Mouse (Mus musculus) forebrain, postnatal 0 days (tissue): ENCODE measurements at regions not wholly inside any gene's neighbourhood (a gene's known extent, or its start where the extent isn't known, plus 50 kb on each side); places are given as distances from the start of the nearest gene placed in this dataset.

ENCODE experiments used
- ATAC-seq: fragments of 200-750 bp; cut with Nextera tagmentation; 2 replicates; pipeline ENCODE4 v1.8.0; 2017; ENCODE audit warnings: mild to moderate bottlenecking, moderate library complexity
- DNase-seq: peaks from one replicate; pipeline ENCODE4 v3.0.0-alpha.2; 2015
- H3K27ac ChIP-seq: fragments of 300-500 bp; sonication (generic); 2 replicates; pipeline ENCODE4 v1.5.1; 2014; ENCODE audit warnings: low read depth, mild to moderate bottlenecking, antibody characterized with exemption, low read length, moderate library complexity, mixed read lengths
- H3K27me3 ChIP-seq: fragments of 300-500 bp; sonication (generic); 2 replicates; pipeline ENCODE4 v1.6.1; 2014; ENCODE audit warnings: mild to moderate bottlenecking, low read length, mixed read lengths; ENCODE audit not compliant: insufficient read depth
- H3K36me3 ChIP-seq: fragments of 300-500 bp; sonication (generic); 2 replicates; pipeline ENCODE4 v1.6.1; 2014; ENCODE audit warnings: mild to moderate bottlenecking, moderate library complexity; ENCODE audit not compliant: insufficient read depth
- H3K4me1 ChIP-seq: fragments of 300-500 bp; sonication (generic); 2 replicates; pipeline ENCODE4 v1.6.1; 2014; ENCODE audit warnings: antibody characterized with exemption; ENCODE audit not compliant: insufficient read depth
- H3K4me2 ChIP-seq: fragments of 300-500 bp; sonication (generic); 2 replicates; pipeline ENCODE4 v1.6.1; 2014; ENCODE audit warnings: low read depth, mild to moderate bottlenecking, moderate library complexity
- H3K4me3 ChIP-seq: fragments of 300-500 bp; sonication (generic); 2 replicates; pipeline ENCODE4 v1.5.1; 2014; ENCODE audit warnings: low read depth, low read length, mixed read lengths
- H3K9ac ChIP-seq: fragments of 300-500 bp; sonication (generic); 2 replicates; pipeline ENCODE4 v1.6.1; 2014; ENCODE audit warnings: mild to moderate bottlenecking
- H3K9me3 ChIP-seq: fragments of 300-500 bp; sonication (generic); 2 replicates; pipeline ENCODE4 v1.6.1; 2016; ENCODE audit warnings: low read length
- CTCF ChIP-seq: sonication (generic); IDR thresholded peaks from 2 replicates; pipeline ENCODE4 v1.5.1; 2016; ENCODE audit warnings: antibody characterized with exemption, control low read depth, low read depth
- WGBS: fragments of 180-500 bp; shearing (Covaris S2); extraction: QIAGEN DNeasy Blood & Tissue Kit; methylation state at CpG from one replicate; pipeline ENCODE4 v1.1.7; 2014; 5-methylcytosine and 5-hydroxymethylcytosine counted together

DNA sequence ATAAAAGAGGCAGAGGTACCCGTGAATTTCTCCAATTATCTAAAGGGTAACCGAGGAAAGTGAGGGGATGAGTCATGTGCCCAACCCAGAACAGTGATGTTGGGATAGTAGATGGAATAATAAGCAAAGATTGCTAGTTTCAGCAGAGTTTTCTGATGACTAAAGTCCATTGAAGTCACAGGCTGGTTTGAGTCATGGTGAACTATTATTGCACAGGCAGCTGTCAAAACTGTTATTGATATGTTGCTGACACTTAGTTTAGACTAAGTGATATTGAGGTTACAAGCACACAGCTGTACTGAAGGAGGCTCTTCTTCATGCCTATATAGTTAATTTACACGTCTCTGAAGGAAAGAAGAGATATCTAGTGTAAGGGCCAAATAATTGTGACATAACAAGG lies 200.4 kb downstream of the Alx1 start:
- Histone ChIP-seq H3K4me2 (no peak overlapping the region), H3K9ac (no peak overlapping the region), H3K4me3 (no peak overlapping the region), H3K36me3 (no peaks in the 10 kb centered on the region), H3K9me3 (no peaks in the 10 kb centered on the region), H3K27ac (no peak overlapping the region), H3K27me3 (no peaks in the 10 kb centered on the region), H3K4me1 (no peaks in the 10 kb centered on the region)
- DNase-seq = no peak
- TF ChIP-seq CTCF = no peak
- ATAC-seq = no peak
- 81% methylated on average over 3 of the region's 3 CpGs for WGBS

DNA sequence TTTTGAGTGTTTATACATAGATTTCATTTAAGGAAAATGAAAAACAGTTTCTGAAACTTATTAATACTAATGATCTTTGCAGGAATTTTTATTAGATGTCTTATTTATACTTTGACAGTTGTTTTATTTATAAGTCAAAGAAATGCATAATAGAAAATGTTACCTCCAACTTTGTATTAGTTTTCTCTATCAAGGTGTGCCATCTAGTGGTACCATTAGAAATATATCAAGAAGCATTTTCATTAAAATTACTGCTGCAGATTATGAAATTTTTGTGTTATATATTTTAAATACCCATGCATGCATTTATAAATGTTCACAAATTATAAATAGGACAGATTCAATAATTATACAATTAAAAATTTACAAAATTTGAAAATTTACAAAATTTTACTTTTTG lies 206.6 kb downstream of the Alx1 start:
- Histone ChIP-seq H3K27ac (no peak overlapping the region), H3K36me3 (no peaks in the 10 kb centered on the region), H3K4me1 (no peaks in the 10 kb centered on the region), H3K4me2 (no peak overlapping the region), H3K9ac (no peak overlapping the region), H3K27me3 (no peaks in the 10 kb centered on the region), H3K9me3 (no peaks in the 10 kb centered on the region), H3K4me3 (no peak overlapping the region)
- TF ChIP-seq CTCF = peak; percentile 37
- no peak for ATAC-seq
- peak; percentile 11 for DNase-seq

DNA sequence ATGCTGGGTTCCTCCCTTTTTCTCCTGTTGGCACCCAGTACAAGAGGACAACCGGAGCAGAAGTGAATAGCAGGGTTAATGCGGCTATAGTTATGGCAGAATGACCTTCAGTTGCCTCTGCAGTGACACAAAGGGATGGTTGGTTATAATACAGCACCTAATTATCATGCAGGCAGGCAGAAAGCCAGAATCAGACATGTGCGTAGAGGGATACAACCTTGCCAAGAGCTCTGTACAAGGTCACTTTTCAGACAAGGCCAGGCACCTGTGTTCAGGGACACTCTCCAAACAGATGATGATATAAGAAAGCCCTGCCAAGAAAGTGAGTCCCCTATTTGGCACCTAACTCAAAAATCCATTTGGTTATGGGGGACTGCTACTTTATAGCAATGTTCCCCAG lies 228.6 kb downstream of the Alx1 start:
- no peaks in the 10 kb centered on the region for H3K36me3 ChIP-seq
- ATAC-seq = no peak
- H3K4me2 ChIP-seq = no peak overlapping the region
- TF ChIP-seq CTCF = no peak
- no peak for DNase-seq
- no peaks in the 10 kb centered on the region for H3K9me3 ChIP-seq
- no peaks in the 10 kb centered on the region for H3K27me3 ChIP-seq
- H3K27ac ChIP-seq = no peak overlapping the region
- 63% methylated on average over 3 of the region's 3 CpGs for WGBS
- no peak overlapping the region for H3K4me3 ChIP-seq
- H3K9ac ChIP-seq = no peak overlapping the region
- H3K4me1 ChIP-seq = no peaks in the 10 kb centered on the region

DNA sequence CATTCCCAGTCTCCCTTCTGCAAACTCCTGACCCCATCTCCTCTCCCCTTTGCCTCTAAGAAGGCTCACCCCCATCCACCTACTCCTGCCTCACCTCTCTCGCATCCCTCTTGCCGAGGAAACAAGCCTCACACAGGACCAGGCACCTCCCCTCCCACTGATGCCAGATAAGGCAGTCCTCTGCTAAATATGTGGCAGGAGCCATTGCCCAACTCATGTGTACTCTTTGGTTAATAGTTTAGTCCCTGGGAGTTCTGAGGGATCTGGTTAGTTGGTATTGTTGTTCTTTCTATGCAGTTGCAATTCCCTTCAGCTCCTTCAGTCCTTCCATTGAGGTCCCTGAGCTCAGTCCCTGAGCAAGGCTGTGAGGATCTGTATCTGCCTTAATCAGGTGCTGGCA lies 250.8 kb downstream of the Alx1 start:
- Histone ChIP-seq H3K27ac (no peak overlapping the region), H3K9me3 (no peaks in the 10 kb centered on the region), H3K4me1 (no peaks in the 10 kb centered on the region), H3K9ac (no peak overlapping the region), H3K27me3 (no peaks in the 10 kb centered on the region), H3K4me2 (no peak overlapping the region), H3K4me3 (no peak overlapping the region), H3K36me3 (no peaks in the 10 kb centered on the region)
- ATAC-seq = no peak
- WGBS = 95% methylated on average over 2 of the region's 2 CpGs
- TF ChIP-seq CTCF = no peak
- no peak for DNase-seq

DNA sequence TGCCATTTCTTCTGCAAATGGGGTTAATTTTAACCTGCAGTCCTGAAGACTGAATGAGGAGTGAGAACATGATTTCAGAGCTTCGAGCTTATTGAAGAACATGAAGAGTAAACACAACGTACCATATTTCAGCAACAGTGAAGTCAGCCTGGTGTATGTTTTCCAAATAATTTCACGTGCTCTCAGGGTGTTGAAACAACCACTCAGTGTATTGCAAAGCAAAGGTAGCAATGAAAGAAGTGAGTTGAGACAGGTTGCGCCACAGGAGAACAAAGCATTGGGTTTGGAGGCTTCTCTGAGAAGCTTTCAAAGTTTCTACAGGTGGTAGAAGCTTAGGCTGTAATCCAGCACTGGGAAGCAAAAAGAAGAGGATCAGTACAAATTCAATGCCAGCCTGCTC lies 251.7 kb downstream of the Rassf9 start:
- no peak for TF ChIP-seq CTCF
- Histone ChIP-seq H3K9me3 (no peaks in the 10 kb centered on the region), H3K4me1 (no peaks in the 10 kb centered on the region), H3K4me3 (no peak overlapping the region), H3K27ac (no peak overlapping the region), H3K4me2 (no peak overlapping the region), H3K27me3 (no peaks in the 10 kb centered on the region), H3K9ac (no peak overlapping the region), H3K36me3 (no peaks in the 10 kb centered on the region)
- 78% methylated on average over 4 of the region's 4 CpGs for WGBS
- DNase-seq = no peak
- no peak for ATAC-seq

DNA sequence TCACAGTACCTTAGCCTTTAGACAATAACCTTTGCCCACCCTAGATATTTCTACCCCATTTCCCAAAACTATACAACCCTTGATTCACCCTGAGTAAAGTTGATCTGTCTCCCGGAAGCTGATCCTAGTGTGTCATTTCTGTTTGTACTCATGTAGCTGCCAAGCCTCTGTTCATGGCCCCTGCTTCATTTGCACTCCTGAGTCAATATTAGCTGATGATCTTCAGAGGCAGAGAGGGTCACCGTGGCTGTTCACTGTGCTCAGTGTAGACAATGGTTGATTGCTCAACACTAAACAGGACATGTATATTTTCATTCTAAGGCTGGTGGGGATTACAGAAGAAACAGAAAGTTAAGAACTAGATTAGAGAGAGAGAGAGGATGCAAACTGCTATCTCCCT lies 250.4 kb downstream of the Rassf9 start:
- TF ChIP-seq CTCF = no peak
- 85% methylated on average over 2 of the region's 2 CpGs for WGBS
- Histone ChIP-seq H3K36me3 (no peaks in the 10 kb centered on the region), H3K9ac (no peak overlapping the region), H3K4me1 (no peaks in the 10 kb centered on the region), H3K4me2 (no peak overlapping the region), H3K4me3 (no peak overlapping the region), H3K27ac (no peak overlapping the region), H3K27me3 (no peaks in the 10 kb centered on the region), H3K9me3 (no peaks in the 10 kb centered on the region)
- DNase-seq = no peak
- ATAC-seq = no peak

DNA sequence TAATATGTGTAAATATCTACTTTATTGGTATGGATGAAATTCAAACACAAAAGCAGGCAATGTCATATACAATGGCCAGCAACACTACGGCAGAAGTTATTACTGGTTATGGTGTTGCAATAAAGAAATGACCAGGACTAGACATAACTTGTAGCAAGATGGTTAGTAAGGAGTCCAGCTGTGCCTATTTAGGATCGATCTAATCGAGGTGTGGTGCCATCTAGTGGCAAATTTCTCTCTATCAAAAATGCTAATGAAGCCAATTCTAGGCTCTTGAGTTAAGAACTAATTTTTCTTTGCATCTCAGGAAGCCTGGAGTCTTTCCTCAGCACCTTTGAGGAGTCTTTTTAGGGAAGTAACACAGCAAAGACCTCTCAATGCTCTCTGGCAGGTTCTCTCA lies 223.2 kb downstream of the Rassf9 start:
- DNase-seq (peak; percentile 58), ATAC-seq (no peak)
- peak; percentile 57 for TF ChIP-seq CTCF
- Histone ChIP-seq H3K27me3 (no peaks in the 10 kb centered on the region), H3K36me3 (no peaks in the 10 kb centered on the region), H3K4me1 (no peaks in the 10 kb centered on the region), H3K4me3 (no peak overlapping the region), H3K9ac (no peak overlapping the region), H3K4me2 (no peak overlapping the region), H3K9me3 (no peaks in the 10 kb centered on the region), H3K27ac (no peak overlapping the region)
- 52% methylated on average over 3 of the region's 3 CpGs for WGBS

DNA sequence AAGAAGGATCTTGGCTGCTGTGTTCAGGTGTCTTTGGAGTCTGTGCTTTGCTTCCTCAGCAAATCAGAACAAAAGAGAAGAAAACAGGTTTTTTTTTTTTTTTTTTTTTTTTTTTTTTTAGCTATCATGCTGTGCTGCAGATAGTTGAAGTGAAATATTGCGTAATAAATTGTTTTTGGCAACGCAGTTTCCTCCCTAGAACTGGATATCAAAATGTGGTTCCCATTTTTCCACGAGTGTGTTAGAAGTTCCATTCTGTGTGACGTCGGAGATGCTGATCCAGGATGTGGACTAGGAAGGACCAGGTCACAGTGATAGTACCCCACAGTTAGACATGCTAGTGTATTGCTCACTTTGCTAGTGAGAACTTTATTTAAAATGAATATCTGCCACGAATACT lies 220.4 kb downstream of the Rassf9 start:
- Histone ChIP-seq H3K36me3 (no peaks in the 10 kb centered on the region), H3K4me3 (no peak overlapping the region), H3K4me1 (no peaks in the 10 kb centered on the region), H3K4me2 (no peak overlapping the region), H3K27ac (no peak overlapping the region), H3K9ac (no peak overlapping the region), H3K9me3 (no peaks in the 10 kb centered on the region), H3K27me3 (no peaks in the 10 kb centered on the region)
- no peak for DNase-seq
- 85% methylated on average over 6 of the region's 6 CpGs for WGBS
- no peak for ATAC-seq
- no peak for TF ChIP-seq CTCF
